Mouse (Mus musculus): ENCODE measurements around the gene Kbtbd4. TPM values are rescaled to one million over a fixed set of nuclear protein-coding genes. Genes with fewer than 3 reads are reported as not detected.
A peak's percentile ranks its signal among the peaks of the same experiment; 100 is the strongest.
"Not testable (repeated sequence)": the region's sequence is repeated elsewhere in the genome, so short reads cannot be mapped to it uniquely, and the experiment has no call there.

Gene Kbtbd4
- total RNA-seq (2021), result 10 to 100 TPM; 18.2 to 18.8 TPM

DNA sequence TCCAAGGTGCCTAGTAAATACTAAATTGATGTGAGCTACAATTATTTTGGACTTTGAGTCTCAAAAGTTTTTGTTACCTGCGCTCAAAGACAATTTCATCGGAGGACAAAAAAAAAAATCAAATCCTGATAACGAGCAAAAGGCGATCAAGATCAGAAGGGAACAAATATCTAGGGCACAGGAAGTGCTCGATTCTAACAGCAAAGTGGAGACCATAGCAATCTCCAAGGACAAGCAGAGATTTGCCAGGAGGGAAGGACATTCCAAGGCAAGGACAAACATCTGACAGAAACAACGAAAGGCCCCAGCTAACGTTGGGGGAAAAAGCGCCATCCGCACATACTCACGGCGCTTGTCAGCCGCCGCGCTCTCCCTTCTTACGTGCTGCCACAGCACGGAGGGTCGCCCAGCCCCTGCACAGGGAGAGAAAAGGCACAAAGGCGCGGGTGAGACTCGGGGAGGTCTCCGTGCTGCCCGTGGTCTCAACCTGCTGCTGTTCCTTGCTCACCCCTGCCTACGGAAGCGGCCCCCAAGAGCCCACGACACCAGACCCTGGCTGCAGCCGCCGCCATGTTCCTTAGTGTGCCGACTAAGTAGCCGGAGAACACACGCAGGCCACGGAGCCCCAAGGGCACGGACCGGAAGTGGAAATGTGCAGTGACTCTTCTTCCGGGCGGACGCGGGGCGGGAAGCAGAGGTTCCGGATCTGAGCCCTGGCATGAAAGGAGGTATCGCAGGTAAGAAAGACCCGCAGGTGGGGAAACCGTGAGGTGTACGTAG, at the start of gene Kbtbd4, which contains the start of gene Ndufs3:
Gene Kbtbd4, plus strand, starts transcription at position 665 of the 780 bp plus-strand sequence.
Gene Ndufs3, minus strand, starts transcription at position 752 of the 780 bp plus-strand sequence.
- peak; percentile 91 for DNase-seq

DNA sequence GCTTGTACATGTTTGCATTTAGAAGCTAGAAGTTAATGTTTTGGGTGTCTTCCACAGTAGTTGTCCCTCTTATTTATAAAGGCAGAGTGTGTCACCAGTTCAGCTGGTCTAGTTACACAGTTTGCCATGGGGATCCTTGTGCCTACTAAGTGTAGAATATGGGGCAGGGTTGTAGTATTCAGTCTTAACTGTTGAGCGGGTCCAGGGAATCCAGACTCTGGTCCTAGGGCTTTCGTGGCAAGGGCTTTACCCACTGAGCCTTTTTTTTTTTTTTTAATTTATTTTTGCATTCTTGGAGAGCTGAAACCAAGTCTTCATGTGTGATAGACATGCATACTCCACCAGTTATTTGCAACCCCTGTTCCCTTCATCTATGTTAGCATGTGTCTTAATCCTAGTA, 43.1 kb upstream of the Kbtbd4 start:
- no peak for DNase-seq

DNA sequence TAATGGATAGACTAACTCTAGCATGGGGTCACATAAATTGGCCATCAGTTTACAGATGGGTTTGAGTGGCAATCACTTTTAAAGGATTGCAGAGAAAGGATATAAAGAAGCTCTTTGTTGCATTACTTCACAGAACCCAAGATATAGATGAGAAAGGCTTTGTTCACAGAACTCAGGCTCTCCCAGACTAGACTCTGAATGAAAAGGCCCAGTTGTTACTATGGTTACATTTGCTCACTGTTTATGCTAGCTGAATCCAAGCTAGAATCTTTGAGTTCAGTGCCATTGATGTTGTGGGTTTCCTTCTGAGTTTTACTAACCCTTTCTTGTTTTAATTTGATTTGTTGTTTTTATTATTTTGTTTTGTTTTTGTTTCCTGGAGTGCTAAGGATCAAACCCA, 40.4 kb upstream of the Kbtbd4 start:
- no peak for DNase-seq

DNA sequence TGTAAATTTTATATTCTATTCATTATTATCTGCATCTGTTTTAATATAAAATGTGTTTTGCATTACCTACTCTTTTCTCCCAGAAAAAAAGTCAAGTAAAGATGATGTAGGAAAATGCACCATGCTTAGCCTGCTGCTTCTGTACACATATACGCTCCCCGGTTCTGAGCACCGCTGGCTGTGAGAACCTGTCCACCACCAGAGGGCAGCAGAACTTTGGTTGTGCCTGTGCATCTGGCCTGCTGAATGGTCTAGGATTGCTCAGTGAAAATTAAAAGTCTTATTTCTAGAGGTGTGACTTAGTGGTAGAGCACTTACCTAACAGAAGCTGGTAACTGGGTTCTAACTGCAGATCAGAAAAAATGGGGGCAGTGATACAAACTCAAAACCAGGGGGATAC, 38.0 kb upstream of the Kbtbd4 start:
- DNase-seq, result peak; percentile 92

DNA sequence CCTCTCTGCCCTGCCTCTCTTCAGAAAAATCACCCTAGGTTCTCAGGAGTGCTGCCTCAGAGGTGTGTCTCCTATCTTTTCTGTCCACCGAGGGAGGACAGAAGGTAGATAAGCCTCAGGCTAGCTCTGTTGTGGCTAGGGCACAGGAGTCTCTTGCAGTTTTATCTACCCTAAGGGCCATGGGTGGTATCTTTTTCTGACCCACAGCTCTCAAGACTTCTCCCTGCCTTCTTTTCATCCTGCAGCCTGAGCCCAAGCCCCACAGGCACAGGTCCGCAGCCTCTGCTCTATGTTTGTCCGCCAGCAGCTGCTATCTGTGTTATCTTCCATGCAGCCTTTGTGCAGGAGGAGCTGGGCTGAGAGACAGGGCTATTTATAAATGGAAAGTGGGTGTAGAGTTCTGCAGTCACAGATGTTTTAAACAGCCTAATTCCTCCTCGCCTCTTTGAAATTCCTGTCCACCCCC, 34.4 kb upstream of the Kbtbd4 start:
- peak; percentile 62 for DNase-seq

DNA sequence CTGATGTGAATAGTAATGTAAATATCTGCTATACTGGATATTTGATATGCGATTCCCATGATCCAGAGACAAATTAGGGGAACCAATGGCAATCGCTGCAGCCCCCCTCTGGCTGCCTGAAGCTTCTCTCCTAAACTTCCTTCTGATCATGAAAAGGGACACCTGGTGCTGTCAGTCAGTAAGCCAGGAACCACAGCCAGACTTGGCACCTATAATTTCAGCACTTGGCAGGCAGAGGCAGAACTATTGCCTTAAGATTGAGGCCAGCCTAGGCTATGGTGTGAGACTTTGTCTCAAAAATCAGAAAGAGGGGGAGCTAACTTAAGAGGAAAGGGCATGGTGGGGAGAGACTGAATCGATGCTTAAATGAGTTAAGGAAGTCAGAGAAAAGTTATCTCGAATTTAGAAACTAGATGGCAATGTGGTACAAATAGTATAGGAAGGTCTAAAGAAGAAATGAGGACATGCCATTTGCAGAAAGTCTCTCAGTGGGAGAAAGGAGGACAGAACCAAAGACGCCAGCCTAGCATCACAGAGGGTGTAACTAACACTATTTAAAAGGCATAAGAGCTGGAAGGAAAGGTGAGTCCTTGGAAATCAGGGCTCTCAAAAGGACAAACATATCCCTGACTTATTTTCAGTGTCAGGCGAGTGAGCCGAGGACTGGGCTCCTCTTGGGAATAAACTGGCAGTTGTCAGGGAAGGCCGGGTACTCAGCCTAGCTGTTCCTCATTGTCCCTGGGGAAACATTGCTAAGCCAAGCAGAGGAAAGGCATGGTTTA, 33.2 kb upstream of the Kbtbd4 start:
- DNase-seq, result no peak

DNA sequence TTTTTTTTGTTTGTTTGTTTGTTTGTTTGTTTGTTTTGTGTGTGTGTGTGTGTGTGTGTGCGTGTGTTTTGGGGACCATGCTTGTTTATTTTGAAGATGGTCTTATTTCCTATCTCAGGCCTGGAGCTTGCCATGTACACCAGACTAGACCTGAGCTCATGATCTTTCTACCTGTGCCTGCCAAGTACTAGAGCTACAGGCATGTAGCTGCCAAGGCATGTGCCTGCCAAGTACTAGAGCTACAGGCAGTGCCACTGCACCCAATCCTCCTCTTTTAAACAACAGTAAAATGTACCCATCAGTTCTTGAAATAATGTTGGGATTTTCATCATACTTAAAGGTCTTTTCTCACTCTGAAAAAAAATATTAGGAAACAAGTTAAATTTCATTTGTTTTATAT, 30.5 kb upstream of the Kbtbd4 start:
- no peak for DNase-seq

DNA sequence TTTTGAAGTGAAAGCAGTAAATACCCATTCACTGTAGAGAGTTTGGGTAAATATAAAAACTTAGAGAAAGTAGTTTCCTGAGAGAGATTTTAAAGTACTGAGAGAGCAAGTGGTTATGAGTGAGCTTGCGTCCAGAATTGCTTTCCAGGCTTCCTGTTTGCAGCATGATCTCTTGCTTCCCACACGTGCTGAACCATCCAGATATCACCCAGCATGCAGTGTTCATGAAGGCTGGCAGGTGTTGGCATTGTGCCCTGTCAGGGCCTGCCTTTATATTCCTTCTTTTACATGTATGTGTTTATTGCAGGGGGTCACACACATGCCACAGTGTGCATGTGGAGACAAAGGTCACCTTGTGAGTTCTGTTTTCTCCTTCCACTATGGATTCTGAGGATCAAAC, 29.3 kb upstream of the Kbtbd4 start:
- no peak for DNase-seq

DNA sequence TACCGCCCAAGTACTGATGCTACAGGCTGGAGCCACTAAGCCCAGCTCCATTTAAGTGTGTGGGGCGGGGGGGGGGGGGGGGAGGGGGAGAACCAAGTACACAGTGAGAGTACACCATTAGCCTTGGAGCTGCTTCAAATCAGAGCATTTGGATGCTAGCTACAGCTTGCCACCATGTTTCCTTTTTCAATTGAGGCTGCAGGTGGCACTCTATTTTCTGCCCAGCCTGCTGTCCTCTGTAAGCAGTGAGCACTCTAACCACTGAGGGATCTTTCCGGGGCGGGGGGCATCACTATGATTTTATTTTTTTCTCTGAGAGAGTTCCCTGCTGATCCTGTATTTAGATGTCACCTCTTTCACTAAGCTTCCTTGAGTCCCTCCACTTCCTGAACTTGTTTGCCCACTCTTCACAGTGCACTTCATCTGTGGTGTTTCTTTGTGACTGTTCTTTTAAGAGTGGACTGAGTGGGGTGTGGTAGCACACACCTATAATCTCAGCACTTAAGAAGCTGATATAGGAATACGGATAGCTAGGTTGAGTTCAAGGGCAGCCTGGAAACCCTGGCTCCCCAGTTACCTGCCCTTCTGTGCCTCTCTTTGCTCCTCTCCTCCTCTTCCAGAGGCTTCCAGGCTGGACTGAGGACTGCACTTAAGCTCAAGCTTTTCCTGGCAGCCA, 26.8 kb upstream of the Kbtbd4 start:
- DNase-seq, result no peak

DNA sequence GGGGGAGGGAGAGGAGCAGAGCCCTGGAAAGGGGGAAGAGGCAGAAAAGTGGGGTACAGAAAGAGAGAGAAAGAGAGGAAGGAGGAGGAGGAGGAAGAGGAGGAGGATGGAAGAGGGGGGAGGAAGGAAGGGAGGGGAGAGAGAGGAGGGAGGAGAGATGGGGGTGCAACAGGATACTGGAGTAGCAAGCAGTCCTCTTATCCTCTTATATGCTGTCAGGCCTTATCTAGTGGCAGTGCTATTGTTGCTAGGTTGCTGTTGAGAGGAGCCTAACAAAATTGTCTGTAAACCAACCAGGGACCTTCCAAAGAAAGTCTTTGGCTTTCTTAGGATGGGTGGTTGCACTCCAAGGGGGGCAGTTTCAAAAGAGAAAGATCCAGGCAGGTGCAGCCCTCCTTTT, 25.1 kb upstream of the Kbtbd4 start:
- DNase-seq, result no peak

DNA sequence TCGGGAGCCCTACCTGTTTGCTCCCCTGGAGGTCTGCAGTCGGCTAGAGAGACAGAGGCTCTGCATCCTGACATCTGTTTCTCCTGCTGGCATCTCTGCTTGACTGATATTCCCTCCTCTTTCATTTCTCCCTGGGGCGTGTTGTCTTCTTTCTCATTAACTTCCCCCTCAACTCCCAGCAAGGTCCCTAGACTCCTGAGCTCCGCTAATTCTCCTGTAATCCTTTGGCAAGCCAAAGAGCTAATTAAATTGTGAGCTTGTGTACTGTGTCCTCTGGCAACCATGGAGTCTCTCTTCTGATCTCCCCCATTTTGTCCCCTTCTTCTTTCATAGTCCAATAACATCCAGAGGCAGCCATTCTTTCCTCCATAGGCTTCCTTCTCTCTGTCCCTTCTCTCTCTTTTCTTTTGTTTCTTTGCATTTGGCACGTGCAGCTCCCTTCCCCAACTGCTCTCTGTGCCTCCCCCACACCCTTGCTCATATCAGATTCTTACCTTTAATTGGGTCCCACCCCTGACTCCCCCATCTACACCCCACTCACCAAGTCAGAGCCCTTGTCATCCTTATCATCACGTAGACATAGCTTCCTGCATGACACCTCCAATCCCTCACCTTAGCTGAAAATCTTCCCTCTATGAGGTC, 24.3 kb upstream of the Kbtbd4 start:
- DNase-seq, result no peak

DNA sequence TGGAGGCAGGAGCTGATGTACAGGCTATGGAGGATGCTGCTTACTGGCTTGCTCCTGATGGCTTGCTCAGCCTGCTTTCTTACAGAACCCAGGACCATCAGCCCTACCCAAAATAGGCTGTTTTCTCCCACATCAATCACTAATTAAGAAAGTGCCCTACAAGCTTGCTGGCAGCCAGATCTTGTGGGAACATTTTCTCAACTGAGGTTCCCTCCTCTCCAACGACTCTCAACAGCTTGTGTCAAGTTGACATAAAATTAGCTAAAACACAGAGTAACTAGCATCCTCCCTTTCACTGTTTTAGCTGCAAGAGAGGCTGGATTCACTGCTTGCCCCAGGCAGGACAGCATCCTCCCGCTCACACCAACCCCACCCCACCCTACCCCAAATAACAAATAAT, 22.7 kb upstream of the Kbtbd4 start:
- no peak for DNase-seq

DNA sequence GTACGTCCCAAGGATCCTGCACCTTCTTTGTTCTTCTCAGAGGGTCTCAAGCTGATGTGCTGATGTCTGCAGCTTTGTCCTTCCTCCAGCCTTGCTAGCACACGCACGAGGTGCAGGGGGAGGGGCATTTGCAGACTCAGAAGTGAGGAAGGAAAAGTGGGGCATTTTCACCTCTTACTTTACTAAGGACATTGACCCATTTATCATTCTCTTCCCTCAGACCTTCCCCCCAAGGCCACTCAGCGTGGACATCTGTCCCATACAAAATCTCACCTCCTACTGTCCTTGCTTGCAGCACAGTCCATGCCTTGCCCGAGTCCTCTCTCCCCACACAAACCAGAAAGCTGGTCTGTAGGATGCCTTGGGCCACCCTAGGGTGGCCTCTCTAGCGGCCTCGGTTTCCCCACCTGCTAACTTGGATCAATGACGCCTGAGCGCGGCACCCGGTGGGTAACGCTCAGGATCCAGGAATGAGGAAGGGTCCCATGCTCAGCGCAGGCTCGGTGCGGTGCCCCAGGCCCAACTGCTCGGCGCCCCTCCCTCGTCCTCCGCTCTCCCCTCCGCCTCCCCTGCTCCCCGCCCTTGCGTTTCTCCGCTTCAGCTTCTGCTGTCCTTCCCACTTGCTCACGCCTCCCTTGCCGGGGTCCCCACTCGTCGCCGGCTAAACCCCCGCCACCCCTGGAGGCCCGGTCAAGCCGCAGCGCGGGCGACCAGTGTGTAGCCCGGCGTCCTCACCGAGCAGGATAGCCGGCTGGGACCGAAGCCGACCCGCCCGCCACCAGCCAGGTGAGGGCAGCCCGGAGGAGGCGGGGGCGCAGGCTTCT, 19.1 kb upstream of the Kbtbd4 start, which contains the start of gene C1qtnf4:
Gene C1qtnf4, plus strand, starts transcription at position 643 of the 824 bp plus-strand sequence.
- peak; percentile 29 for DNase-seq

DNA sequence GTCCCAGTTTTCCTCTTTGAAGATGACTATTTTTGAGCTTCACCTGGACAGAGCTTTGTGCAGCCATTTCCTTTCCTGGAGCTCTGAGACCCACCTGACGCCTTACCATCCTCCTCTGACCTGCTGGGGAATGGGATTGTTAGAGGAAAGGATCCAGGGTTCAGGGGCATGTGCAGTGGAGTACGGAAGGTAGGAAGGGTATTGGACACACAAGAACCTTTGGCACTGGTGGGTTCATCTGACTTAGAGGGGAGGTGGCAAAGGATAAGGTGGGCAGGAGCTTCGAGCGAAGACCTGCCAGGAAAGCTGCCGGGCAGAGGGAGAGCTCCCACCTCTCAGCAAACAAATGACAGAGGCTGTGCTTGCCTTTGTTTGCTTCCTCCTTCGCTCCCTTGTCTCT, 18.1 kb upstream of the Kbtbd4 start:
- DNase-seq, result no peak

DNA sequence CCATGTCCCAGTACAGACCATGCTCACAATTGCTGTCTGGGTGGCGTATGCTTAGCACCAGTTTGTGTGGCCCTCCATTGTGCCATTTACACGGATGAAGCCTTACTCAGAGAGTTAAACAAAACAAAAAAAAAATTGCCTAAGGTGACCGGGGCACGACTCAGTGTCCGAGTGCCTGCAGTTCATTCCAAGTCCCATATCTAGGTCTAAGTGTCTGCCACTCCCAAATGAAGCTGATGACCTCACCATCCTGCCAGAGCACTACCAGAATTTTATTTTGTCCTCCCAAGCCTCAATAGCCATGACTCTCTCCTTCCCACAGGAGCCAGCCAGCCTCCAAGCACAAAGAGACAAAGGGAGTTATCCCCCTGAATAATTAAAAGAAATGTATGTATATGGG, 16.9 kb upstream of the Kbtbd4 start:
- DNase-seq, result no peak

DNA sequence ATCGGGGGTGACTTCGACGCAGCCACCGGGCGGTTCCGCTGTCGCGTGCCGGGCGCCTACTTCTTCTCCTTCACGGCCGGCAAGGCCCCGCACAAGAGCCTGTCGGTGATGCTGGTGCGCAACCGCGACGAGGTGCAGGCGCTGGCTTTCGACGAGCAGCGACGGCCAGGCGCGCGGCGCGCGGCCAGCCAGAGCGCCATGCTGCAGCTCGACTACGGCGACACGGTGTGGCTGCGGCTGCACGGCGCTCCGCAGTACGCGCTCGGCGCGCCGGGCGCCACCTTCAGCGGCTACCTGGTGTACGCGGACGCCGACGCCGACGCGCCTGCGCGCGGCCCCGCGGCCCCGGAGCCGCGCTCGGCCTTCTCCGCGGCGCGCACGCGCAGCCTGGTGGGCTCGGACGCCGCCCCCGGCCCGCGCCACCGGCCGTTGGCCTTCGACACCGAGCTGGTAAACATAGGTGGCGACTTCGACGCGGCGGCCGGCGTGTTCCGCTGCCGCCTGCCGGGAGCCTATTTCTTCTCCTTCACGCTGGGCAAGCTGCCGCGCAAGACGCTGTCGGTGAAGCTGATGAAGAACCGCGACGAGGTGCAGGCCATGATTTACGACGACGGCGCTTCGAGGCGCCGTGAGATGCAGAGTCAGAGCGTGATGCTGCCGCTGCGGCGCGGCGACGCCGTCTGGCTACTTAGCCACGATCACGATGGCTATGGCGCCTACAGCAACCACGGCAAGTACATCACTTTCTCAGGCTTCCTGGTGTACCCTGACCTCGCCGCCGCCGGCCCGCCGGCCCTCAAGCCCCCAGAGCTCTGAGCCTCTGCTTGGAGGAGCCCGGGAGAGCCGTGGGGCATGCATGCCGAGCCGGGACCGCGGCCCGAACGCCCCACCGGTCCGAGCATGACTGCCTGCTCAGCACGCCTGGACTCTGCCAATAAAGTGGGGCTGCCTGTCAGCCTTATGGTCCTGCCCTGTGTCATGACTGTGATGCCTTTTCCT, 14.7 kb upstream of the Kbtbd4 start:
- DNase-seq, result peak; percentile 64

DNA sequence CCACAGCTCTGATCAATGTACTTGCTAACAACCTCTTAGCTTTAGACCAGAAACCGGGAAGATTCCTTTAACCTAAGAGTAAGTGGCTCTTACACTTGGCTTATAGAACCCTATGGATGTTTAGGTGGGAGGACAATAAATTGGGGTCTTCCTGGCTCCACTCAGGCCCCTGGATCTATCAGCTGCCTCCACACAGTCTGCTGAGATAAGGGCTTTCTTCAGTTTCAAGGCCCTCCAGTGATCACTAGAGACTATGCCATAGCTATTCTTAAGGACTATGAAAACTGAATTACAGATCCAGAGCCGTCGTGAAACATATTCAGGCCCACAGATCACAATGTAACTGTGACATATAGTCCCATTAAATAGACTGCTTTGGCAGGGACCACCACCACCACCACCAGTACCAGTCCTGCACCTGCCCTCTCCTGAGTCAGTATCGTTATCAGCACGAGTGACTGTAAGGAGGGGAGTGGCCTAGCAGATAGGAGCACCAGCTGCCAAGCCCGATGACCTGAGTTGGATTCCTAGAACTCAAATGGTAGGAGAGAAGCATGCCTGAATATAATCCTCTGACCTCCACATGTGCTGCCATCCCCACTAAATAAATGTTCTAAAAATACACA, 10.8 kb upstream of the Kbtbd4 start:
- no peak for DNase-seq

DNA sequence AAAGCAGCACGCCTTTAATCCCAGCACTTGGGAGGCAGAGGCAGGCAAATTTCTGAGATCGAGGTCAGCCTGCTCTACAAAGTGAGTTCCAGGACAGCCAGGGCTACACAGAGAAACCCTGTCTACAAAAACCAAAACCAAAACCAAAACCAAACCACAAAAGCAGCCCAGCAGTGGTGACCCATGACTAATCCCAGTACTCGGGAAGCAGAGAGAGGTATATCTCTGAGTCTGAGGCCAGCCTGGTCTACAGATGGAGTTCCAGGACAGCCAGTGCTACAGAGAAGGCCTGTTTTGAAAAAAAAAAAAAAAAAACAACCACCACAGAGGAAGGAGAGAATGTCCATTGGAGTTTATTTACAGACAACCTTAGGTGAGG, 10.3 kb upstream of the Kbtbd4 start:
- DNase-seq, result not testable (repeated sequence)

DNA sequence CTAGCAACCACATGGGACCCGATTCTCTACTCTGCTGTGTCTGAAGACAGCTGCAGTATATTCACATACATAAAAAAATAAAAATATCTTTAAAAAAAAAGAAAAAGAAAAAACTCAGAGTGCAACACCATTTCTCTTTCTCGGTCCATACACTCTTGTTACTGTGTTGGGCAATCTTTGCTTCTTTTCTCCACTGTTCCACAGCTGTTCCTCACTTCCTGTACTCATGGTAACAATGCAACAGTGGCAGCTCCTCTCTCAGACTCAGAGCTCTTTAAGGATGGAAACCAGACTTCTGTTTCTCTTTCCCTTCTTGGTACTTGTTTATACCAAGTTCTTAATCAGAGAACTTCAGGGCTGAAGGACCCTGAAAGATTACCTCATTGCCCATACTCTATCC, 1.1 kb upstream of the Kbtbd4 start:
- DNase-seq, result no peak

DNA sequence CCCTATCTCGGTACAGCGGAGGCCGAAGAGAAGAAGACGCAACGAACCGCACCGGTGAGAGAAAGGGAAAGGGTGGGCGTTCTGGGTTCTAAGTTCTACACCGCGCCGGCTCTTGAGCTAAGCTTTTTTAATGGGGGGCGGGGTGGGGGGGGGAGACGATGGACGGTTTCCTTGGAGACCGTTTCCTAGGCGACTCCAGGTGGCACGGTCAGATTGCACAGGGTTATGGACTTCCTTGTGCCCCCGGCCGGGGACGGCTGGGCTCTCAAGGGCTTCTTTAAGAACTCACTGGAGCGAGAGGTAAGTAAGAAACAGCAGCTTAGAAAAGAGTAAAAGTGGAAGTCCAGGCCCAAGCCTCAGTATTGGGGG, 300 bp downstream of the Kbtbd4 start:
- DNase-seq, result peak; percentile 19
